Mouse (Mus musculus): ENCODE measurements around the gene Lrrc8d. TPM values are rescaled to one million over a fixed set of nuclear protein-coding genes. Genes with fewer than 3 reads are reported as not detected.
"Not testable (repeated sequence)": the region's sequence is repeated elsewhere in the genome, so short reads cannot be mapped to it uniquely, and the experiment has no call there.

The Lrrc8d gene
- total RNA-seq, 2 experiments from 2014 or later: 7.8 to 13.0 TPM

DNA sequence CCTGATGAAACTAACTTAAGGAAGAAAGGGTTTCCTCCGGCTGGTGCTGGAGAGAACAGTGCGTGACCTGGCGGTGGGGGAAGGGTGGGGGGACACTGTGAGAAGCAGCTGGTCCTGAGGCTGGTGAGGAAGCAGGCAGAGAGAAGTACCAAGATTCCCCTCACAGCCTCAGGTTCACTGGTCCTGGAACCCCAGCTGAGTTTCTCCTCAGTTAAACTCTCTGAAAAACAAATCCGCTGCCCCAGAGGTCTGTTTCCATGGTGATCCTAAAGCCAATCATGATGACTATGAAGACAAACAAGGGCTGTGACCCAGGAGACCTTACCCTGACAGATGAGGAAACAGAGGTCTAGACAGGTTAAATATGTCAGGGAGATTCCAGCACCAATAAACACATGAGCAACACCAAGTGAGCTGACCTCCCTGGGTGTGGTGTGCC is 15.8 kb upstream of the Lrrc8d start:
- intact Hi-C loops (cut with DNase I): loop anchor here (10.0 kb wide), 1 partner anchor 279 kb away; no protein-coding TSS in a partner anchor
- DNase-seq (ENCODE audit: low spot score): no peak

DNA sequence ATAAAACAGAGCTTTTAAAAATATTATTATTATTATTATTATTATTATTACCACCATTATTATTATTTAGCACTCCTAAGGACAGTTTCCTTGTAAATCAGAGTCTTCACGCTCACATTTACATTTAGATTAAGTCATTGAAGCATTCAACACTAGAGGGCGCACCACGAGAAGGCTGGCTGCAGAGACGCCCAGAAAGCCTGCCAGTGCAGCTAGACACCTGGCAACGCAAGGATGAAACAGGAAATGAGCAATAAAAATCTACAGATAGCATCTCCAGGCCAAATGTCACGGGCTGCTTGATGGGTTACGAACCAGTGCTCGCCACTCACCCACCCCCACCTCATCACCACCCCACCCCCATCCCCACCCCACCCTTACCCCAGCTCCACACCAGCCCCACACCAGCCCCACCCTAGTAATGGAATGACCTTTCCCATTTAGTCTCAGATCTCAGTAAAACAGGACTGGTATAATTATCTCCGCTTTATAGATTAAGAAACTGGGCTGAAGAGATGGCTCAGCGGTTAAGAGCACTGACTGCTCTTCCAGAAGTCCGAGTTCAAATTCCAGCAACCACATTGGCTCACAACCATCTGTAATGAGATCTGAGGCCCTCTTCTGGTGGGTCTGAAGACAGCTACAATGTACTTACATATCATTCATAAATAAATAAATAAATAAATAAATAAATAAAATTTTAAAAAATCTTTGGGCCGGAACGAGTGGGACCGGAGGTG is 14.7 kb upstream of the Lrrc8d start:
- intact Hi-C loops (cut with DNase I): loop anchor here (1.0 to 10.0 kb wide), 2 partner anchors 183 to 280 kb away; no protein-coding TSS in a partner anchor
- DNase-seq (ENCODE audit: low spot score): peak; percentile 33

DNA sequence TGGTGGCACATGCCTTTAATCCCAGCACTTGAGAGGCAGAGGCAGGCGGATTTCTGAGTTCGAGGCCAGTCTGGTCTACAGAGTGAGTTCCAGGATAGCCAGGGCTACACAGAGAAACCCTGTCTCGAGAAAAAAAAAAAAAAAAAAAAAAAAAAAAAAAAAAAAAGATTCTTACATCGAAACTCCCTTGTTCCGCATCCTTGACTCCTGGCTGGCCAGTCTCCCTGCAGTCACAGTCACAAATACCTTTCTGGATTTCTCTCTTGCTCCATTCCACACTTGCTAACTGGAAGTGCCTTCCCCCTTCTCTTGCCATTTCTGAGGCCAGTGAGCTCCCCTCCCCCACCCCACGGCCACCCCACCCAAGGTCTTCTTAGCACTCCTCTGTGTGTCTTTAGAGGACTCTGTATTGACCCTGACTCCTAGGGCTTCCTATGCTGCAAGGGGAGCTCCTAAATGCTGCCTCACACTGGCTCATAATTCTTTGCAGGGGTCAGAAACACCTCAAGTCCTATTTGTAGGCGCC is 13.9 kb upstream of the Lrrc8d start:
- DNase-seq (ENCODE audit: low spot score): not testable (repeated sequence)
- intact Hi-C loops (cut with DNase I): loop anchor here (1.0 to 10.0 kb wide), 2 partner anchors 182 to 281 kb away; no protein-coding TSS in a partner anchor

DNA sequence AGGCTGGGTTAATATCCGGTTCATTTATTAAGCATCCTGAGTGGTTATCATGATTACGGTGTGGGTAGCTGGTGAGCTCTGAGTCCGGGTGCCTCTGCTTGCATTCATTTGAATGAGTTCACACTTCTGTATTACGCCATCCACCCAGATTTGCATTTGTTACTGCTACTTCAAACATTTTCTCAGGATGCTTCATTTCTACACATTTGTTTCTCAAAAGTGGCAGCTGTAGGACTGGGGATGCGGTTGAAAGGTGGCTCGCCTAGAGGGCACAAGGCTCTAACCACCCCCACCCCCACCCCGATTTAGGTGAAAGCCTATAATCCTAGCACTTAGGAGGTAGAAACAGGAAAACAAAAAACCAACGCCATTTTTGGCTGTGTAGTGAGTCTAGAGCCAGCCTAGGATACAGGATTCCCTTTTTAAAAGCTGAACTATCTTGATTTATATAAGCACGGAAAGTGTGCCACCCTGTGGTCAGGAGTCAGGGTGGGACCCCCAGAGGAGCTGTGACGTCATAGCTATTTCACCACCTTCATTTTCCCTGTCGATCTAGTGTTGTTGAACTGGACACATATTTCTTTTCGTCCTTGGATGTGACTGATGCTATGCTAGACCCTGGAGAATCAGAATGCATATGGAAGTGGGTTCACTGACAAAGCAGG is 13.3 kb upstream of the Lrrc8d start:
- intact Hi-C loops (cut with DNase I): loop anchor here (10.0 kb wide), 1 partner anchor 282 kb away; no protein-coding TSS in a partner anchor
- DNase-seq (ENCODE audit: low spot score): no peak

DNA sequence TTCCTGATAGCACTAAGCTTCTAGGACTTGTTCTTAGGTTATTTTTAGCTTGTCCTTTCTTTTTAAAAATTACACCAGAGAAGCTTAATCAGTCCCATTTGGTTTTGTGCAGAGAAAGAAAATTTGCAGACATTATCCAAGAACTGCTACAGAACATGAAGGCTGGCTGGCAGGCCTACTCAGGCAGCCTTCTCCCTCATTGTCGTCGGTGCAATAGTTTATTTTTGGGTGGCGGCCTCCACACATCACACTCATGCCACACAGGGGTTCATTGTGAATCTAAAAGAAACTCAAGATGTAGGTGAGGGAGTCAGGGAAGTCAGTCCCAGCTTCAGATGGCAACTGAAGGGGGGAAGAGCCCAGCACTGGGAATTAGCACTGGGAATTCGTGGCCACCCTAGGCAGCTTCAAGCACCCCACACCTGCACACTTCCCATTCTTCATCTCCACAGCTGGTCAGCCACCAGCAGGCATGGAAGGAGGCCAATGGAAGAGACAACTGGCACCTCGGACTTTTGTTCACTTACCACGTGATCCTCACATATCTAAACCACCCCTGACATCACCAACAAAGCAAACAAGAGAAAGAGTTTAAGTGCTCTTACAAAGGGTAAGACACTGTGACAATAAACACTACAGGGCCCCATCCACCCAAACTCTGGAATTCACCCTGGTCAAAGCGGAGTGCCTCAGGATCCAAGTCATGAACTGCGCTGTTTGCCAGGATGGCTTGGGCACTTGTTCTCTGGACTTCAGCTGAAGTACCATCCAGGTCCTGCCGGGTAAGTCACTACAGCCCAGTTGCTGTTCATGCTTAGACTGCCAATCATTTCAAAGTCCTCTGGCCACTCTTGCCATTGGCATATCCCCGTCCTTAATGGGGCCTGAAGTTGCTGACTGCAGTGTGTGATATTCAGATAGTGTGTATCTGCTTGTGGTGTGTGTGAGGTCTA is 9.0 kb upstream of the Lrrc8d start:
- intact Hi-C loops (cut with DNase I): no loop called here
- DNase-seq (ENCODE audit: low spot score): no peak

DNA sequence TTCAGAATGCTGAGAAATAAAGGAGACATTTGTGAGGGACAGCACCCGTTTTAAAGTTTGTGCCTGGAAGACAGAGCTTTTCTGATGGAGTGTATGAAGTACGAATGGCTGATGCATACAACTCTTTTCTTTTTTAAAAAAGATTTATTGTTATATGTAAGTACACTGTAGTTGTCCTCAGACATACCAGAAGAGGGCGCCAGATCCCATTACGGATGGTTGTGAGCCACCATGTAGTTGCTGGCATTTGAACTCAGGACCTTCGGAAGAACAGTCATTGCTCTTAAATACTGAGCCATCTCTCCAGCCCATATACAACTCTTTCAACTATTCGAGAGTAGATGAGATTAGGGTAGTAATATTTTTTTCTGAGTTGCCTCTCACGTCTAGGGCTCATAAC is 8.1 kb upstream of the Lrrc8d start:
- intact Hi-C loops (cut with DNase I): loop anchor here (2.0 kb wide), 1 partner anchor 177 kb away; no protein-coding TSS in a partner anchor
- no peak for DNase-seq (ENCODE audit: low spot score)

DNA sequence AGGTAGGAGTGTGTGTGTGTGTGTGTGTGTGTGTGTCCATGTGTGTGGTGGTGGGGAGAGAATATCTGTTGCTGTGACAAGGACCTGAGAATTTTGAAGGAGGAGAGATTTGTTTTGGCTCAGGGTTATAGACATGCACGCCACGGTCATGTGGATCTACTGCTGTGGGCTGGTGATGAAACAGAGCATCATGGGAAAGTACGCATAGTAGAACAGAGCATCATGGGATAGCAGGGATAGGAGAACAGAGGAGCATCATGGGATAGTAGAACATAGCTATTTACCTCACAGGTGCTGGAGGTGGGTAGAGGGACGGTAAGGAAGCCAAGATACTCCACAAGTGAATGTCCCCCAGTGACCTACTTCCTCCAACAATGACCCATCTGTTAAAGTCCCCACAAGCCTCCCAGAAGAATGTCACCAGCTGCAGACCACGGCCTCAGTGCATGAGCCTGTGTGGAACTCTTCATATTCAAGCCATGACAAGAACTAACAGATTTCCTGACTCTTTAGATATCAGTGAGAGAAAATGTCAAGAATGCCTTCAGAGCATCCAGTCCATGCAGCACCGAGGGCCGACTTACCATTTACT is 5.3 kb upstream of the Lrrc8d start:
- intact Hi-C loops (cut with DNase I): no loop called here
- DNase-seq (ENCODE audit: low spot score): no peak

DNA sequence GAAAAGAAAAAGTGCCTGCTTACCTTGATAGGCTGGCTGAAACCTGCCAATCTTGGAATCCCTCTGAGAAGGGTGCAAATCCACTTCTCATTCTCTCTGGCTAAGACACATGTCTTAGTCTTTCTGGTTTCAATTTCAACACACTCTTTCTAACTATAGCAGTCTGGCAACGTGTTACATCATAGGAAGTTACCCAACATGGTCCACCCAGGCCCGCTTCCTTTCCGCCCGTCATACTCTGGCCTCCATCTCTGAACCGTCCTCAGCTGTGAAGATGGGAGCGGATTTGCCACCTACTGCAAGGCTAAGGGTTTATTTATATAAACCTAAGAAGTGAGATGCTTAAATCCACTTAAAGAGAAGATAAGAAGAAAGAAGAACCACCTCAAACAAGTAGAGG is 3.7 kb upstream of the Lrrc8d start:
- intact Hi-C loops (cut with DNase I): no loop called here

DNA sequence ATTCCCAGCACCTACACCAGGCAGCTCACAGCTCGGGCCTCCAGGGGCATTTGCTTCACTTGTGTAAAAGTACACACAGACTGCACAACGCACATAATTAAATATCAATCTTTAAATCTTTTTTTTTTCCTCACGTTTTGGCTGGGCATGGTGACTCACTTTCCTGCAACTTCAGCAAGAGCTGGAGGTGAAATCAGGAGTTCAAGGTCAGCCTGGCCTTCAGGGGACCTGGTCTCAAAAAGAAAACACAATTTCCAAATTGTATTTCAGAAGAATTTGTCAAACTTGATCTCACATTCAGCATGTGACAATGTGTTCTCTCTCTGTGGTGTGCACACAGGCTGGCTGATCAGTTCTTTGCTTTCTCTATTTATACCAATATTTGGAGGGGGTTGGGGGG is 1.9 kb upstream of the Lrrc8d start:
- no peak for DNase-seq (ENCODE audit: low spot score)
- intact Hi-C loops (cut with DNase I): no loop called here

More for the DNA sequence above, 3.7 kb upstream of the Lrrc8d start:
- no peak for DNase-seq (ENCODE audit: low spot score)

DNA sequence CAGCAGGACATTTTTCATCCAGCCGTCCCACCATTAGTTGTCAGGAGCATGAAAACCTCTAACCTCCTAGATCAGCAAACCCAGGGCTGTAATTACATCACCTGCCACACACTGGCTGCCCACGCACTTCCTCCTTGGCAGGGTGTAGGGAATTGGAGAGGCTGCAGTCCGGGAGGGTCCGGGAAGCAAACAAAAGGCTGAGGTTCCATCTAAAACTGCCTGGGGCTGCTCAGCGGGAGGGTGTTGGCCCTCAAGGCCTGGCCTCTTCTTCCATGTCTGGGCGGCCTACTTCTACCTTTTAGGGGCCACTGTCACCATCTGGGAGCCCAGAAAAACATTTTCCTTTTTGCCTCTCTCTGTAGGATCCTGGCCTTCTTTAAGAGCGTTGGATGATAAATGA is 1.1 kb upstream of the Lrrc8d start:
- peak; percentile 15 for DNase-seq (ENCODE audit: low spot score)
- intact Hi-C loops (cut with DNase I): no loop called here

DNA sequence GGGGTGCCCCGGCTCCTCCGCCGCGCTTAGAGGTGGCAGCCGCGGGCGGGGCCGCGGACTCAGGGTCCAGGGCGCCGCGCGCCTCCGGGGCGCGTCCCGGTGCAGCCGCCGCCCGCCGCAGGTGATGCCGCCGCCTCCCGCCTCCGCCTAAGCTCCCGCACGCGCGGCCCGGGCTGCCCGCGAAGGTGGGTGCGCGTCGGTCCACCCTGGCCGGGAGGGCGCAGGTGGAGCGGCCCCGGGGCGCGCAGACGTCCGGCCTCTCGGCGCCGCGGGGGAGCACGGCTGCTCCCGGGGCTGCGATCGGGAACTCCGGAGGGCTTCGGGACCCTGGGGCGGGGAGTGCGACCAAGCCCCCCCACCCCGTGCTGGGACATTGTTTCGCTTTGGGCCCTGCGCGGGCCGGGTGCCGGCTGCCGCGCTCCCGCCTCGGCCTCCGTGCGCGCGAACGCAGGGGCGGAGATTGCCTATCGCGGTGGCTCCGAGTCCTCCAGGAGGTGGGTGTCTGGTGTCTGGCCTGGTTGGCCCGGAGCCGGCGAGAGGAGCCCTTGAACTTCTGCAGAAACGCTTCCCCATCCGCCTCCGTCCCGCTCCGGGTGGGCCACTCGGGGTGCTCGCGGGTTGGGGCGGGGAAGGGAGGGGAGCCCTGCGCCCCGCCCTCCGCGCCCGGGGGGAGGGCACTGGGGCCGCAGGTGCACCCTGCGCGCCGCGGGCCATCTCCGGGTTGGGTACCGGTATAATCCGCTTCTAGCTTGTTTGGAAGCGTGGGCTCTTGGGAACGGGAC is 492 bp downstream of the Lrrc8d start:
- intact Hi-C loops (cut with DNase I): loop anchor here (2.0 kb wide), 1 partner anchor 41 kb away; no protein-coding TSS in a partner anchor
- peak; percentile 56 for DNase-seq (ENCODE audit: low spot score)

DNA sequence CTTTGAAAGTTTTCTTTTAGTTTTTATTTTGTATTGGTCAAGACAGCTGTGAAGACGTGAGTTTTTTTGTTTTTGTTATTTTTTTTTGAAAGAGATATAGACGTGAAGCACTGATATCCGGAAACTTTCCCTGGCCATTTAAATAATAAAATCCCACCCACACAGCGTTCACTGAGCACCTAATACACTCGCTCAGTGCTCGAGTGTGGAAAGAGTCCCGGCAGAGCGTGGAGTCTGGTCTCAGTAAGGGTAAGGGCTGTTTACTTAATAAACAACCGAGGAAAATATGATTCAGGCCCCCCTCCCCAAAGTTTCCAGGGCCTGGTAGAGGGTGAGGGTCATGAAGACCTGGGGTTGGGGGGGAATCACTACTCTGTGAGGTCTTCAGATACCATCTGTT is 1.6 kb downstream of the Lrrc8d start:
- no peak for DNase-seq (ENCODE audit: low spot score)
- intact Hi-C loops (cut with DNase I): loop anchor here (2.0 kb wide), 1 partner anchor 39 kb away; no protein-coding TSS in a partner anchor

DNA sequence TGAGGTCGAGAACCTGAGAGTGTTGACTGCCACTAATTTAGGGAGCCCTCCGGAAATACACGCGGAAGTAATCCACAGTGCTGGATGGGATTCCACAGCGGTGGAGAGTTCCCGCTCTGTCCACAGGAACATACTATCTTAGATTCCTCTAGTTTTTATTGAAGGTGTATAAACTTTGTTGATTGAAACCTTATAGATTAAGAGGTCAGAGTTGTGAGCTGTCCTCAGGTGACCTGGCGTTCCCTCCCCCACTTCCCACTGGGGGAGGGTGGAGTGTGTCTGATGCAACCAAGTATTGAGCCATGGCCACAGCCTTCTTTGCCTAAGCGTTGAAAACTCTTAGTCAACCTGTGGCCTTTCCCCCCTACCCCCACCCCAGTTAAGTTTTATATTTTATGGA is 2.1 kb downstream of the Lrrc8d start:
- intact Hi-C loops (cut with DNase I): loop anchor here (2.0 kb wide), 1 partner anchor 39 kb away; no protein-coding TSS in a partner anchor
- no peak for DNase-seq (ENCODE audit: low spot score)

DNA sequence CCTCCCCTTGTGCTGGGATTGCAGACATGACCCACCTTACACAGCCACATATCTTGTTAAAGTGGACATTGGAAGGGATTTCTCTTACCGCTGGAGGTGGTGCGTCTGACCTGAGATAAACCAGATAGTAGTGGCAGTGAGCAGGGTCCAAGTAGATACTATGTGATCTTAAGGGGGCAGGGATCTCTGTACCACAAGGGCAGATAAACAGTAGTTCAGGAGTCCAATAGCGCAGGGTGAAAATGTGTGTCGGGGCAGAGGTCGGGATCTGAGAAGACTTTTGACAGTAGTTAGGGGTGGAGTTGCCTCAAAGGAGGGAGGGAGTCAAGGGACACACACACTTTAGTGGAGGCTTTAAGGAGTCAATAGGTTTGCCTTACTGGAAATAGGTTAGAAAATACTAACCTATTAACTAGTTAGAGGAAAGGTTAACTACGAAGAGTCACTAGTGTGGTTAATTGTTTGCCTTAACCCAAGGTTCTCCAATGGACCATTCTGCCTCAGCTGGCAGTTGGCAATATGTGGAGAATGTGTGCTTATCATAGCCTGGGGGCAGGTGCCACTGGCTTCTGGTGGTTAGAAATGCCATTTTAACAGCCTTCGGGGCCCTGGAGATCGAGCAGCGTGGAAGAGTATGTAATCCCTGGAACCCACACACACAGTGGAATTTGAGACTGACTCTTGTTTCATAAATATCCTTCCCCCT is 3.0 kb downstream of the Lrrc8d start:
- no peak for DNase-seq (ENCODE audit: low spot score)
- intact Hi-C loops (cut with DNase I): no loop called here

DNA sequence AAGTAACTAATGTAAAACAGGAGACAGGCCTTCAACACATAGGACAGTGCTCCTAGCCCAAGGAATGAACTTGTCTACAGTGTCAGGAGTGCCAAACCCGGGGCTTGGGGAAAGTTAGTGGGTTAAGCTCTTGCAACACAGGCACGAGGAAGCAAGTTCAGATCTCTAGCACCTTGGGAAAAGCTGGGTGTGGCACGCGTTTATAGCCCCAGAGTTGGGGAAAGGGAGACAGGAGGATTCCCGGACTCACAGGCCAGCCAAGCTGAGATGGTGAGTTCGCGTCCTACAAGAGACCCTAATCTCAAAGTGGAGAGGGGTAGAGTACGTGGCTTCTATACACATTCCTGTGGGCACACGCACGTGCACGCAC is 3.5 kb downstream of the Lrrc8d start:
- no peak for DNase-seq (ENCODE audit: low spot score)
- intact Hi-C loops (cut with DNase I): no loop called here

DNA sequence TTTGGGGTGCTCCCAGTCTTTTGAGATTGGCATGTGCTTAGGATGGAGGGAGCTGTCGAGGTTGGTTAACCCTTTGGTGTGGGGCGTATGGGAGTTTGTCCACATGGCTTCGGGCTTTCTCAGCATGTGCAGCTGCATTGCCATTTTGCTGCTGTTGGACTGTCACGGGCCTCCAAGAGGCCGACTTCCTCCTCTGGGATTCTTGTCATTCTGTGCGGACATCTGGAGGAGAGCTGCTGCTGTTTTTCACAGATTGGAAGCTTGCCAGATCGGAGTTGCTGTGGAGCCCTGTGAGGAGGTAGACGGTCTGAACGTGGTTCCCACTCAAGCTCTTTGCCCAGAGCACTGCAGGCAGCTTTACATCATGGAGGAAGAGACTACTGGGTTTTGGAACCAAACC is 4.8 kb downstream of the Lrrc8d start:
- DNase-seq (ENCODE audit: low spot score): peak; percentile 12
- intact Hi-C loops (cut with DNase I): no loop called here

DNA sequence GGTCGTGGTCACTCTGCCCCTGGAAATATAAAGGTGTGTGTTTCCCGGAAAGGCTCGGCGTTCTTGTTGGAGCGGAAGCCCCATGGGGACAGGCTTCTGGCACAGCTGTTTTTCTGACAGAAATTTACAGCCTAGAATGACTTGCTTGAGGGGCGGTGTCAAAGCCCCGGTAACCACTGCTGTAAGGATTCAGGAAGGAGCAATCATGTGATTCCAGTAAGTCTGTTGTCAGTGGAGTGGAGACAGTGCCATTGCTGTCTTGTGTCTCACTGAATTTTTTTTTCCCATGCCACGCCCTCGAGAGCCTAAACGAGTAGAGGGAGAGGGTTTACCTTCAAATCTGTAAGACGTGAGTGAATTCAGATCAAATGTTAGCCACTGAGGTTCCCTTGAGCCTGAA is 6.9 kb downstream of the Lrrc8d start:
- intact Hi-C loops (cut with DNase I): no loop called here
- no peak for DNase-seq (ENCODE audit: low spot score)

DNA sequence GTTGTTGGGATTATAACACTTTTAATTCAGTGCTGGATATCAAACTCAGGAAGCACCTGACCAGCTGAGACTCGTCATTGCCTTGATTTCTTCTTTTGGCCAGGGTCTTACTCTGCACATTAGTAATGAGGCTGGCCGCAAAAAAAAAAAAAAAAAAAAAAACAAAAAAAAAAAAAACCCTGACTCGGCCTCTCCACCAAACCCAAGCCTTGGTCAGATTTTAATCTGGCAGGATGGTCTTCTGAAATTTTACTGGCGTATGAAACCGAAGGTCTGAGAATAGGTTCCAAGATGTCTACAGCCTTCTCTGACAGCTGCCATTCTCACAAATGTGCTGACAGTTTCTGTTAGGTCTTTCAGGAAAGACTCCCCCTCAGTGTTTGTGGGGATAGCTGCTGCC is 8.5 kb downstream of the Lrrc8d start:
- intact Hi-C loops (cut with DNase I): no loop called here

More for the DNA sequence above, 8.5 kb downstream of the Lrrc8d start:
- DNase-seq (ENCODE audit: low spot score): no peak

All from heart, postnatal 25 days (tissue).